Mouse (Mus musculus): Measurements from ENCODE around the gene Tprgl. TPM values are rescaled to one million over a fixed set of nuclear protein-coding genes. Genes with fewer than 3 reads are reported as not detected.
A peak's percentile ranks its signal among the peaks of the same experiment; 100 is the strongest.

The Tprgl gene
- total RNA-seq (2021) (100 to 1,000 TPM; 121 to 130 TPM), polyA plus RNA-seq (2012; rRNA removed) (147 and 204 TPM in 2 replicates)
- long read RNA-seq, transcript Tprgl-201 (4 exons, 1,724 nt) = major isoform, 275 of 287 reads
- long read RNA-seq, partial matches to known transcripts = 1 of 287 reads
- long read RNA-seq, other reads (novel, unspliced or antisense) = 7 of 287 reads

GRCm38 (mm10) chr4:154160538-154161390 is at the start of gene Tprgl:
Tprgl (minus strand) TSS chr4:154160666.
- intact Hi-C loops (cut with DNase I) = loop anchor here (10.0 kb wide), 1 partner anchor 664 kb away; no protein-coding TSS in a partner anchor
- under 1% methylated on average over 75 of the region's 75 CpGs for WGBS

GRCm38 (mm10) chr4:154209825-154210224 is 49.4 kb upstream of the Tprgl start:
- intact Hi-C loops (cut with DNase I) = loop anchor here (2.0 kb wide), 1 partner anchor 37 kb away; no protein-coding TSS in a partner anchor
- peaks cover 10% of the 10 kb centered on the region for H3K4me1 ChIP-seq (ENCODE audit: control insufficient read depth, insufficient read depth, low read length)
- no peak for DNase-seq

More at GRCm38 (mm10) chr4:154160538-154161390, at the start of gene Tprgl:
- H3K4me1 ChIP-seq (ENCODE audit: control insufficient read depth, insufficient read depth, low read length) = peaks cover 8% of the 10 kb centered on the region
- H3K9ac ChIP-seq (ENCODE audit: low read depth, low read length) = peak within 1 kb of the TSS; percentile 96
- DNase-seq = peak; percentile 97 to 99
- H3K27ac ChIP-seq = peak within 1 kb of the TSS; percentile 99
- peaks cover 3% of the 10 kb centered on the region for H3K79me2 ChIP-seq (replicated peaks; ENCODE audit: control insufficient read depth, insufficient read depth, low read length)
- TF ChIP-seq EP300 (IDR thresholded peaks at IDR 0.05; ENCODE audit: insufficient read depth, low read depth, low read length) (0 out of 2 replicates have a peak, but pooled peaks have one; percentile 5), CTCF (IDR thresholded peaks at IDR 0.05) (no peak), POLR2A (IDR thresholded peaks at IDR 0.05; ENCODE audit: insufficient read depth, low read depth, low read length) (peak; percentile 46; the same call in 1 of the 2 replicates)
- no peaks in the 10 kb centered on the region for H3K27me3 ChIP-seq (ENCODE audit: control insufficient read depth, insufficient read depth, low read length)
- H3K36me3 ChIP-seq (ENCODE audit: control insufficient read depth, insufficient read depth, low read length) = no peaks in the 10 kb centered on the region
- H3K4me3 ChIP-seq = peak within 1 kb of the TSS; percentile 97

GRCm38 (mm10) chr4:154209054-154209453 is 48.6 kb upstream of the Tprgl start:
- Histone ChIP-seq H3K4me3 (no peak overlapping the region), H3K79me2 (replicated peaks; ENCODE audit: control insufficient read depth, insufficient read depth, low read length) (no peaks in the 10 kb centered on the region), H3K27me3 (ENCODE audit: control insufficient read depth, insufficient read depth, low read length) (no peaks in the 10 kb centered on the region), H3K9ac (ENCODE audit: low read depth, low read length) (no peak overlapping the region), H3K27ac (no peak overlapping the region), H3K4me1 (ENCODE audit: control insufficient read depth, insufficient read depth, low read length) (peaks cover 13% of the 10 kb centered on the region), H3K36me3 (ENCODE audit: control insufficient read depth, insufficient read depth, low read length) (no peaks in the 10 kb centered on the region)
- no peak for TF ChIP-seq EP300 (IDR thresholded peaks at IDR 0.05; ENCODE audit: insufficient read depth, low read depth, low read length)
- TF ChIP-seq CTCF (IDR thresholded peaks at IDR 0.05) = no peak
- no peak for TF ChIP-seq POLR2A (IDR thresholded peaks at IDR 0.05; ENCODE audit: insufficient read depth, low read depth, low read length)
- 69% methylated on average over 6 of the region's 6 CpGs for WGBS
- intact Hi-C loops (cut with DNase I) = loop anchor here (2.0 kb wide), 1 partner anchor 38 kb away; no protein-coding TSS in a partner anchor
- DNase-seq = peak in 1 of 2 experiments; percentile 67

More at GRCm38 (mm10) chr4:154209825-154210224, 49.4 kb upstream of the Tprgl start:
- Histone ChIP-seq H3K4me3 (no peak overlapping the region), H3K9ac (ENCODE audit: low read depth, low read length) (no peak overlapping the region), H3K27ac (no peak overlapping the region), H3K36me3 (ENCODE audit: control insufficient read depth, insufficient read depth, low read length) (no peaks in the 10 kb centered on the region), H3K79me2 (replicated peaks; ENCODE audit: control insufficient read depth, insufficient read depth, low read length) (no peaks in the 10 kb centered on the region), H3K27me3 (ENCODE audit: control insufficient read depth, insufficient read depth, low read length) (no peaks in the 10 kb centered on the region)
- 41% methylated on average over 3 of the region's 3 CpGs for WGBS
- TF ChIP-seq EP300 (IDR thresholded peaks at IDR 0.05; ENCODE audit: insufficient read depth, low read depth, low read length) (no peak), CTCF (IDR thresholded peaks at IDR 0.05) (no peak), POLR2A (IDR thresholded peaks at IDR 0.05; ENCODE audit: insufficient read depth, low read depth, low read length) (no peak)

GRCm38 (mm10) chr4:154207261-154207660 is 46.8 kb upstream of the Tprgl start:
- intact Hi-C loops (cut with DNase I) = loop anchor here (1.0 to 2.0 kb wide), 4 partner anchors 26 to 142 kb away; no protein-coding TSS in a partner anchor
- WGBS = 13% methylated on average over 5 of the region's 5 CpGs

GRCm38 (mm10) chr4:154205392-154205791 is 44.9 kb upstream of the Tprgl start:
- 26% methylated on average over 5 of the region's 5 CpGs for WGBS
- H3K27ac ChIP-seq = peak overlapping the region; percentile 40; the same call in 1 of the 2 replicates

More at GRCm38 (mm10) chr4:154207261-154207660, 46.8 kb upstream of the Tprgl start:
- Histone ChIP-seq H3K36me3 (ENCODE audit: control insufficient read depth, insufficient read depth, low read length) (no peaks in the 10 kb centered on the region), H3K79me2 (replicated peaks; ENCODE audit: control insufficient read depth, insufficient read depth, low read length) (no peaks in the 10 kb centered on the region), H3K4me1 (ENCODE audit: control insufficient read depth, insufficient read depth, low read length) (peaks cover 11% of the 10 kb centered on the region), H3K9ac (ENCODE audit: low read depth, low read length) (no peak overlapping the region), H3K27ac (no peak overlapping the region), H3K27me3 (ENCODE audit: control insufficient read depth, insufficient read depth, low read length) (no peaks in the 10 kb centered on the region), H3K4me3 (no peak overlapping the region)
- peak; percentile 55 to 74 for DNase-seq
- peak; percentile 96 for TF ChIP-seq EP300 (IDR thresholded peaks at IDR 0.05; ENCODE audit: insufficient read depth, low read depth, low read length)
- no peak for TF ChIP-seq POLR2A (IDR thresholded peaks at IDR 0.05; ENCODE audit: insufficient read depth, low read depth, low read length)
- peak; percentile 96 for TF ChIP-seq CTCF (IDR thresholded peaks at IDR 0.05)

More at GRCm38 (mm10) chr4:154205392-154205791, 44.9 kb upstream of the Tprgl start:
- DNase-seq = peak; percentile 77 to 83
- intact Hi-C loops (cut with DNase I) = no loop called here
- no peaks in the 10 kb centered on the region for H3K36me3 ChIP-seq (ENCODE audit: control insufficient read depth, insufficient read depth, low read length)
- H3K79me2 ChIP-seq (replicated peaks; ENCODE audit: control insufficient read depth, insufficient read depth, low read length) = no peaks in the 10 kb centered on the region
- H3K4me3 ChIP-seq = no peak overlapping the region
- no peak overlapping the region for H3K9ac ChIP-seq (ENCODE audit: low read depth, low read length)
- no peaks in the 10 kb centered on the region for H3K27me3 ChIP-seq (ENCODE audit: control insufficient read depth, insufficient read depth, low read length)
- TF ChIP-seq POLR2A (IDR thresholded peaks at IDR 0.05; ENCODE audit: insufficient read depth, low read depth, low read length) = no peak
- TF ChIP-seq EP300 (IDR thresholded peaks at IDR 0.05; ENCODE audit: insufficient read depth, low read depth, low read length) = peak; percentile 89; the same call in 1 of the 2 replicates
- peaks cover 11% of the 10 kb centered on the region for H3K4me1 ChIP-seq (ENCODE audit: control insufficient read depth, insufficient read depth, low read length)

Data from heart, adult 2 months (tissue).